Mouse (Mus musculus): ENCODE measurements around the gene Rnf135. TPM values are rescaled to one million over a fixed set of nuclear protein-coding genes. Genes with fewer than 3 reads are reported as not detected.

The Rnf135 gene
- polyA plus RNA-seq, 1 experiment from 2014 or later: 5.0 TPM

- H3K27me3 ChIP-seq (ENCODE audit: low read depth, poor library complexity, severe bottlenecking): no peaks in the 10 kb centered on the region
- H3K27ac ChIP-seq: no peak overlapping the region
- 77% methylated on average over 4 of the region's 4 CpGs for WGBS
- H3K9me3 ChIP-seq (replicated peaks): no peaks in the 10 kb centered on the region
- no peak overlapping the region for H3K4me3 ChIP-seq
- no peak for DNase-seq (ENCODE audit: low spot score)
- H3K4me1 ChIP-seq: no peaks in the 10 kb centered on the region
- H3K36me3 ChIP-seq: peaks cover 7% of the 10 kb centered on the region
Measured at GRCm38 (mm10) chr11:80190280-80190679, 6.6 kb downstream of the Rnf135 start.

- no peaks in the 10 kb centered on the region for H3K9me3 ChIP-seq (replicated peaks)
- H3K4me1 ChIP-seq: no peaks in the 10 kb centered on the region
- DNase-seq (ENCODE audit: low spot score): no peak
- WGBS: 62% methylated on average over 4 of the region's 4 CpGs
- no peak overlapping the region for H3K4me3 ChIP-seq
- H3K27ac ChIP-seq: no peak overlapping the region
- H3K36me3 ChIP-seq: peaks cover 7% of the 10 kb centered on the region
- no peaks in the 10 kb centered on the region for H3K27me3 ChIP-seq (ENCODE audit: low read depth, poor library complexity, severe bottlenecking)
Measured at GRCm38 (mm10) chr11:80193827-80194226, 10.2 kb downstream of the Rnf135 start.

- no peak for DNase-seq (ENCODE audit: low spot score)
- Histone ChIP-seq H3K9me3 (replicated peaks) (no peaks in the 10 kb centered on the region), H3K27ac (no peak overlapping the region), H3K4me1 (no peaks in the 10 kb centered on the region), H3K4me3 (no peak overlapping the region), H3K36me3 (peaks cover 7% of the 10 kb centered on the region), H3K27me3 (ENCODE audit: low read depth, poor library complexity, severe bottlenecking) (no peaks in the 10 kb centered on the region)
- WGBS: 86% methylated on average over 7 of the region's 7 CpGs
Measured at GRCm38 (mm10) chr11:80196351-80196750, 12.7 kb downstream of the Rnf135 start.

- Histone ChIP-seq H3K4me1 (no peaks in the 10 kb centered on the region), H3K36me3 (peaks cover 6% of the 10 kb centered on the region), H3K27me3 (ENCODE audit: low read depth, poor library complexity, severe bottlenecking) (no peaks in the 10 kb centered on the region), H3K9me3 (replicated peaks) (no peaks in the 10 kb centered on the region), H3K4me3 (no peak overlapping the region), H3K27ac (no peak overlapping the region)
- 93% methylated on average over 3 of the region's 3 CpGs for WGBS
- DNase-seq (ENCODE audit: low spot score): no peak
Measured at GRCm38 (mm10) chr11:80199316-80199715, 15.7 kb downstream of the Rnf135 start.

- H3K36me3 ChIP-seq: peaks cover 2% of the 10 kb centered on the region; the same call in 1 of the 2 replicates
- no peak overlapping the region for H3K27ac ChIP-seq
- no peak overlapping the region for H3K4me3 ChIP-seq
- no peak for DNase-seq (ENCODE audit: low spot score)
- no peaks in the 10 kb centered on the region for H3K9me3 ChIP-seq (replicated peaks)
- 94% methylated on average over 2 of the region's 2 CpGs for WGBS
- no peaks in the 10 kb centered on the region for H3K27me3 ChIP-seq (ENCODE audit: low read depth, poor library complexity, severe bottlenecking)
- H3K4me1 ChIP-seq: no peaks in the 10 kb centered on the region
Measured at GRCm38 (mm10) chr11:80199773-80200172, 16.1 kb downstream of the Rnf135 start.

- 61% methylated on average over 1 of the region's 1 CpGs for WGBS
Measured at GRCm38 (mm10) chr11:80200326-80200725, 16.7 kb downstream of the Rnf135 start.

GRCm38 (mm10) chr11:80202296-80202695, 18.6 kb downstream of the Rnf135 start:
- 82% methylated on average over 6 of the region's 6 CpGs for WGBS
- Histone ChIP-seq H3K36me3 (no peaks in the 10 kb centered on the region), H3K9me3 (replicated peaks) (no peaks in the 10 kb centered on the region), H3K27me3 (ENCODE audit: low read depth, poor library complexity, severe bottlenecking) (no peaks in the 10 kb centered on the region), H3K4me3 (no peak overlapping the region), H3K27ac (no peak overlapping the region), H3K4me1 (no peaks in the 10 kb centered on the region)
- DNase-seq (ENCODE audit: low spot score): no peak

More at GRCm38 (mm10) chr11:80200326-80200725, 16.7 kb downstream of the Rnf135 start:
- DNase-seq (ENCODE audit: low spot score): no peak
- H3K9me3 ChIP-seq (replicated peaks): no peaks in the 10 kb centered on the region
- H3K4me3 ChIP-seq: no peak overlapping the region
- H3K36me3 ChIP-seq: no peaks in the 10 kb centered on the region
- H3K27ac ChIP-seq: no peak overlapping the region
- H3K27me3 ChIP-seq (ENCODE audit: low read depth, poor library complexity, severe bottlenecking): no peaks in the 10 kb centered on the region
- no peaks in the 10 kb centered on the region for H3K4me1 ChIP-seq

- H3K27me3 ChIP-seq (ENCODE audit: low read depth, poor library complexity, severe bottlenecking): no peaks in the 10 kb centered on the region
- H3K4me3 ChIP-seq: no peak overlapping the region
- no peaks in the 10 kb centered on the region for H3K36me3 ChIP-seq
- H3K4me1 ChIP-seq: no peaks in the 10 kb centered on the region
- no peaks in the 10 kb centered on the region for H3K9me3 ChIP-seq (replicated peaks)
- no peak overlapping the region for H3K27ac ChIP-seq
- 81% methylated on average over 3 of the region's 3 CpGs for WGBS
- no peak for DNase-seq (ENCODE audit: low spot score)
Measured at GRCm38 (mm10) chr11:80204037-80204436, 20.4 kb downstream of the Rnf135 start.

GRCm38 (mm10) chr11:80204941-80205340, 21.3 kb downstream of the Rnf135 start:
- Histone ChIP-seq H3K9me3 (replicated peaks) (no peaks in the 10 kb centered on the region), H3K36me3 (no peaks in the 10 kb centered on the region), H3K4me3 (no peak overlapping the region), H3K27me3 (ENCODE audit: low read depth, poor library complexity, severe bottlenecking) (no peaks in the 10 kb centered on the region), H3K4me1 (peaks cover 2% of the 10 kb centered on the region), H3K27ac (no peak overlapping the region)
- no peak for DNase-seq (ENCODE audit: low spot score)
- WGBS: 63% methylated on average over 5 of the region's 5 CpGs

GRCm38 (mm10) chr11:80208465-80208859, 24.8 kb downstream of the Rnf135 start:
- H3K27ac ChIP-seq: no peak overlapping the region
- 40% methylated on average over 7 of the region's 7 CpGs for WGBS
- H3K9me3 ChIP-seq (replicated peaks): no peaks in the 10 kb centered on the region
- peaks cover 14% of the 10 kb centered on the region for H3K36me3 ChIP-seq
- peak overlapping the region; percentile 94 for H3K4me3 ChIP-seq
- DNase-seq (ENCODE audit: low spot score): no peak
- no peaks in the 10 kb centered on the region for H3K27me3 ChIP-seq (ENCODE audit: low read depth, poor library complexity, severe bottlenecking)
- peaks cover 8% of the 10 kb centered on the region for H3K4me1 ChIP-seq

- DNase-seq (ENCODE audit: low spot score): peak; percentile 97
- Histone ChIP-seq H3K27me3 (ENCODE audit: low read depth, poor library complexity, severe bottlenecking) (no peaks in the 10 kb centered on the region), H3K9me3 (replicated peaks) (no peaks in the 10 kb centered on the region), H3K4me3 (peak within 1 kb of the TSS; percentile 94), H3K4me1 (peaks cover 8% of the 10 kb centered on the region), H3K36me3 (peaks cover 19% of the 10 kb centered on the region), H3K27ac (peak within 1 kb of the TSS; percentile 86)
- WGBS: under 1% methylated on average over 77 of the region's 78 CpGs
Measured at GRCm38 (mm10) chr11:80208860-80209800, 25.5 kb downstream of the Rnf135 start, which contains the start of gene Rhot1. Rhot1 (plus strand) TSS chr11:80209019.

- Histone ChIP-seq H3K27me3 (ENCODE audit: low read depth, poor library complexity, severe bottlenecking) (no peaks in the 10 kb centered on the region), H3K9me3 (replicated peaks) (no peaks in the 10 kb centered on the region), H3K27ac (no peak overlapping the region), H3K4me3 (peak overlapping the region; percentile 94), H3K4me1 (peaks cover 8% of the 10 kb centered on the region), H3K36me3 (peaks cover 31% of the 10 kb centered on the region)
- WGBS: 65% methylated on average over 6 of the region's 6 CpGs
- DNase-seq (ENCODE audit: low spot score): no peak
Measured at GRCm38 (mm10) chr11:80210321-80210720, 26.7 kb downstream of the Rnf135 start.

- H3K9me3 ChIP-seq (replicated peaks): no peaks in the 10 kb centered on the region
- H3K27me3 ChIP-seq (ENCODE audit: low read depth, poor library complexity, severe bottlenecking): no peaks in the 10 kb centered on the region
- peaks cover 44% of the 10 kb centered on the region for H3K36me3 ChIP-seq
- DNase-seq (ENCODE audit: low spot score): no peak
- H3K4me3 ChIP-seq: no peak overlapping the region
- WGBS: 95% methylated on average over 2 of the region's 2 CpGs
- H3K4me1 ChIP-seq: peaks cover 8% of the 10 kb centered on the region
- H3K27ac ChIP-seq: no peak overlapping the region
Measured at GRCm38 (mm10) chr11:80212282-80212681, 28.6 kb downstream of the Rnf135 start.

Data from limb, embryonic 10.5 days (tissue).